Mouse (Mus musculus): ENCODE measurements around the gene Celsr1.

DNA sequence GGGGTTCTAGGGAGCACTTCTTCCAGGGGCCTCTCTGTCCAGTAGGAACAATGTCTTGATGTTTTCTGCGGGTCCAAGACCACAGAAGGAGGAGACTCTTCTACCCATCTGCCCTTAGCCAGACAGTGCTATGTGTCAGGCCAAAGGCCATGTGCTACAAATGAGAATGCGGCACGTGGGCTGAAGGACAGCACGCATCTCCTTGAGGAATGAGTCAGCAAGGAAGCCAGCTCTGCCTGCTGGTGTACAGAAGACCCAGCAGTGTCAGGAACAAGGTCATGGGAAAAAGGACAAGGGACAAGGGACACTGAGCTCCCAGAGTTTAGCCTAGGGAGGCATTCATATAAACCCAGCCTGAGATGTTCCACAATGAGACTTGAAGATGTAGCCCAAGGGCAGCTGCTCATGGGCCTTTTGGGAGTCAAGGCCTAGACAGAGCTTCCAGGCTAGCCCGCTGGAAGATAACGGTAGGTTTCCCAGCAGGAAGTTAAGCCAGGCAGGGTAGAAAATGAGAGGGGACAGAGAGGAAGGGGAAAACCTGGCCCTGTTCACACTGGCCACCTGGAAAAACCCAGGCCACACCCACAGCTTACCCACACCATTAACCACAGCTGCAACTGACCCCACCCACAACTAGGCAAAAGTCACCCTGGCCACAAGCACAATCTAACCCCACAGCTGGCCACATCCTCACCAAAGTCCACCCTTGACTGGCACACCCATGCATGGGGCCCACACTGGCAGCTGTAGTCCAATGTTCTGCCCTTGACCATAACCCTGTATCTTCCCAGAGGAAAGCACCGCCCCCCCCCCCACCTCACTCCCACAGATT lies 124.7 kb downstream of the Celsr1 start:
- TF ChIP-seq GATA1 (IDR thresholded peaks at IDR 0.05; ENCODE audit: borderline replicate concordance, low read length): no peak
- no peak for TF ChIP-seq FLI1 (IDR thresholded peaks at IDR 0.05; ENCODE audit: low read length)
